Mouse (Mus musculus): ENCODE results near the gene Zscan4-ps2. TPM values are rescaled to one million over a fixed set of nuclear protein-coding genes. Genes with fewer than 3 reads are reported as not detected.
"Not testable (repeated sequence)": the region's sequence is repeated elsewhere in the genome, so short reads cannot be mapped to it uniquely, and the experiment has no call there.

Gene Zscan4-ps2
- not detected in 2 replicates for polyA plus RNA-seq (2014; fragmentation: Nextera tagmentation; extraction: Ambion mirVana)

DNA sequence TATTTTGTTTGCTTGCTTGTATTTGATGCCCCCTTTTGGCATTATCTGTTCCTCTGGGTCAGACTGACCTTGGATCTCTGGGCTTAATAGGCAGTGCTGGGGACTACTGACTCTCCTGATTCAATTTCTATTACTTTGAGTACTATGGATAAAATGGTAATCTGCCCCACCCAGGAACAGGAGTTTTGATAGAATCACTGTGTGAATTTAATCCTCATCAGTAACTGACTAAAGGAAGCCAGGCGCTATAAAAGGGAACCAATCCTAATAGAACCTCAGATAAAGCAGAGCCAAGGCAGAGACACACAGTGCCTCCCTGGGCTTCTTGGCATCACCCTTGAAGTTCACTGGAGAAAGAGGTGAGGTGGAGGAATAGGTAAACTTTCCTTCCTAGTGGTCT, at the start of gene Zscan4-ps2:
Gene Zscan4-ps2, plus strand, starts transcription at position 301 of the 400 bp plus-strand sequence.
- not testable (repeated sequence) for H3K4me2 ChIP-seq (ENCODE audit: low read length); H3K4me1 ChIP-seq (replicated peaks; ENCODE audit: control insufficient read depth, insufficient read depth, low read length); H3K9ac ChIP-seq (ENCODE audit: low read length); H3K4me3 ChIP-seq (ENCODE audit: low read depth, low read length); H3K27me3 ChIP-seq (replicated peaks; ENCODE audit: control insufficient read depth, insufficient read depth, low read length); ATAC-seq (replicated peaks; ENCODE audit: low FRiP score, low TSS enrichment, low read depth); H3K27ac ChIP-seq (ENCODE audit: low read depth); H3K36me3 ChIP-seq (ENCODE audit: control insufficient read depth, insufficient read depth, low read length); H3K9me3 ChIP-seq (ENCODE audit: control insufficient read depth, low read length); DNase-seq (ENCODE audit: low spot score)
- WGBS, result 86% methylated on average over 1 of the region's 1 CpGs

Other genes with a start within 250 kb of the Zscan4-ps2 start
- gene Zscan4e, start 203.6 kb upstream of the Zscan4-ps2 start, polyA plus RNA-seq (2014; fragmentation: Nextera tagmentation; extraction: Ambion mirVana), result not detected in 2 replicates
- gene Zscan4f, start 116.4 kb upstream of the Zscan4-ps2 start, polyA plus RNA-seq (2014; fragmentation: Nextera tagmentation; extraction: Ambion mirVana), result not detected in 2 replicates
- not detected in 2 replicates for gene Zscan4-ps3, start 95.0 kb downstream of the Zscan4-ps2 start, polyA plus RNA-seq (2014; fragmentation: Nextera tagmentation; extraction: Ambion mirVana)
- gene Vmn1r72, start 165.8 kb downstream of the Zscan4-ps2 start, polyA plus RNA-seq (2014; fragmentation: Nextera tagmentation; extraction: Ambion mirVana), result not detected in 2 replicates
- not detected in 2 replicates for gene Vmn1r73, start 216.0 kb downstream of the Zscan4-ps2 start, polyA plus RNA-seq (2014; fragmentation: Nextera tagmentation; extraction: Ambion mirVana)